Mouse (Mus musculus) cortical plate, adult 2 months (tissue): Measurements from ENCODE around the gene Pigw.

ENCODE experiments used
- CTCF ChIP-seq: fragments of 200-500 bp; IDR thresholded peaks from 2 replicates; pipeline ENCODE4 v1.5.1; 2011; ENCODE audit warnings: mild to moderate bottlenecking, control low read depth, low read length; ENCODE audit not compliant: insufficient read depth; ENCODE audit errors: extremely low read depth
- POLR2A ChIP-seq: fragments of 200-500 bp; IDR thresholded peaks from 2 replicates; pipeline ENCODE4 v1.6.1; 2011; ENCODE audit warnings: mild to moderate bottlenecking, low read length, control low read depth; ENCODE audit not compliant: insufficient read depth; ENCODE audit errors: extremely low read depth

DNA sequence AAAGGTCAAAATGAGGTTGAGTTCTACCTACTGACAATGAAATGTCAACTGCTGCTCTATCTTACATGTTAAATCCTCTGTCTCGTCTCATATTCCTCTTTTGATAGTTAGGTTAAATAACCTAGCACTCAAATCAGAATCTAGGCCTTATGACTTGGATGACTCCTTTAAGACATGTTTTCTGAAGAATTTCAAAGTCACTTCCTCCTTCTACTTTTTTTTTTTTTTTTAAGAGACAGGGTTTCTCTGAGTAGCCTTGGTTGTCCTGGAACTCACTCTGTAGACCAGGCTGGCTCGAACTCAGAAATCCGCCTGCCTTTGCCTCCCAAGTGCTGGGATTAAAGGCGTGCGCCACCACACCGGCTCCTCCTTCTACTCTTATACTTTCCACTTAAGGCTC, 24.8 kb downstream of the Pigw start:
- TF ChIP-seq CTCF (no peak), POLR2A (no peak)
